Mouse (Mus musculus) lung, adult 2 months (tissue): ENCODE results near the gene Tex26. TPM values are rescaled to one million over a fixed set of nuclear protein-coding genes. Genes with fewer than 3 reads are reported as not detected.
A peak's percentile ranks its signal among the peaks of the same experiment; 100 is the strongest.

ENCODE experiments used
- DNase-seq: peaks from one replicate; pipeline ENCODE4 v3.0.0; 2022
- H3K4me1 ChIP-seq: fragments of 200-500 bp; 2 replicates; pipeline ENCODE4 v1.6.1; 2011; ENCODE audit warnings: low read length; ENCODE audit not compliant: control insufficient read depth, insufficient read depth
- H3K4me3 ChIP-seq: fragments of 200-500 bp; replicated peaks from 2 replicates; pipeline ENCODE3; 2011; ENCODE audit warnings: low read depth, mild to moderate bottlenecking, control low read depth, low read length; ENCODE audit errors: extremely low read depth
- CTCF ChIP-seq: fragments of 200-500 bp; IDR thresholded peaks from 2 replicates; pipeline ENCODE4 v1.5.1; 2011; ENCODE audit warnings: mild to moderate bottlenecking, low read length, control low read depth; ENCODE audit not compliant: insufficient read depth
- POLR2A ChIP-seq: fragments of 200-500 bp; IDR thresholded peaks from 2 replicates; pipeline ENCODE4 v1.6.1; 2011; ENCODE audit warnings: low read depth, mild to moderate bottlenecking, control low read depth, low read length, borderline replicate concordance; ENCODE audit errors: extremely low read depth
- WGBS: fragments of 180-500 bp; shearing (Covaris S2); methylation state at CpG from one replicate; pipeline ENCODE4 v1.1.7; 2018; 5-methylcytosine and 5-hydroxymethylcytosine counted together
- polyA plus RNA-seq: library from polyadenylated mRNA; depleted of rRNA; stranded (reverse); fragments of >200 nt; gene quantifications from 2 replicates; pipeline ENCODE4 v1.2.3, GENCODE M21; 2012

Gene Tex26
- polyA plus RNA-seq, 1 experiment, result 1.5 TPM

DNA sequence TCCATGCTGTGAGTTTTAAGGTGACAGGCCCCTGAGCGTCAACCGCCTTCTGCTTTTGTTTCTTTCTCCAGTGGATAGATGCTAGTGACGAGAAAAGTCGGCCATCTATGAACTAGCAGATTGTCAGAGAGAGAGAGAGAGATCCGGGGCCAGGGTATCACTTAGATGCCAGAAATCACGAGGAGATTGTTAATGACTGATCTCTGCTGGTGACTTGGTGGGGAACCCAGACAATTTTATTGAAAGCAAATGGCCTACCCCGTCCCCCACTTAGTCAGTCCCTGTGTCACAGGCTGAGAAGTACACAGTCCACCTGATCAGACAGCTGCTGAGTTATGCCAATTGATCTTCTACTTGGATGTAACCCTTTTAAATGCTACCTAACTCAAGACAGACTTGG, 9.9 kb downstream of the Tex26 start:
- WGBS, result 83% methylated on average over 7 of the region's 7 CpGs
- no peak for TF ChIP-seq POLR2A
- TF ChIP-seq CTCF, result no peak
- DNase-seq, result no peak
- H3K4me1 ChIP-seq, result no peaks in the 10 kb centered on the region
- no peak overlapping the region for H3K4me3 ChIP-seq

DNA sequence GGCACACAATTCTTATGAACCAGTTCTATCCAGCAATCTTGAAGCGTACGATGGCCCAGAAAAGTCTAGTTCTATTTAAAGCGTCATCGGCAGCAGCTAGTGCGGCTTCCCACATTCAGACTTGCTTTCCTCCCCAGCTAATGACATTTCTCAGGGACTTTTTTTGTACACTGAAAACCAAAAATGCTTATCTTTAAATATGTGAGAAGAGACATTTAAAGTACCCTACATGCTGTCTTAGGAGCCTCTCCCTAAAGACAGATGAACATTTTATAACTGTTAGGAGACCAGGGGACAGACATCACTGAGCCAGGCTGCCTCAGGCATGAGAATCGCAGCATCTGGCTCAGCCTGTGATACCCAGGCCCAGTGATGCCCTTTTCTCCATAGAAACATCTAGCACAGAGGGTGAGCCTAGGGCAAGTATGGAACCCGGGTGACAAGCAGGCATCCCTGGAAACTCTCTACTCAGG, 11.8 kb downstream of the Tex26 start:
- no peaks in the 10 kb centered on the region for H3K4me1 ChIP-seq
- TF ChIP-seq POLR2A, result no peak
- WGBS, result 64% methylated on average over 7 of the region's 7 CpGs

DNA sequence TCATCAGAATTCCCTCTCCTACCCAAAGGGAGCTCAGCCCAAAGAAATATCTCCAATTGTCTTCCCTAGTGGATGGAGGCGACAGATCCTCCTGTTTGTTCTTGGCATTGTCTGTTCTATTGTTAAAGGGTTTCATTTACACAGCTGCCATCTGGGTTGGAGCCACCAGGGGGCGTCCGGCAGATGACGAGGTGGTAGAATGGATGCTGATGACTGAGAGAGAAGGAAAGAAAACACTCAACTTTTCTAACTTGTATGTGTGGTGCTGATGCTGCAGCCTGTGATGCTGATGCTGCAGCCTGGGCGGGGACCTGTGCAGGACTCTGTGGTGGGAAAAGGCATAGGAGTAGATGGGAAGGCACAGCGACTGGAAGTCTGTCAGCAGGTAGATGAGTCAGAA, 14.8 kb downstream of the Tex26 start:
- WGBS, result 29% methylated on average over 6 of the region's 6 CpGs

More for the DNA sequence above, 11.8 kb downstream of the Tex26 start:
- no peak for DNase-seq
- H3K4me3 ChIP-seq, result no peak overlapping the region

DNA sequence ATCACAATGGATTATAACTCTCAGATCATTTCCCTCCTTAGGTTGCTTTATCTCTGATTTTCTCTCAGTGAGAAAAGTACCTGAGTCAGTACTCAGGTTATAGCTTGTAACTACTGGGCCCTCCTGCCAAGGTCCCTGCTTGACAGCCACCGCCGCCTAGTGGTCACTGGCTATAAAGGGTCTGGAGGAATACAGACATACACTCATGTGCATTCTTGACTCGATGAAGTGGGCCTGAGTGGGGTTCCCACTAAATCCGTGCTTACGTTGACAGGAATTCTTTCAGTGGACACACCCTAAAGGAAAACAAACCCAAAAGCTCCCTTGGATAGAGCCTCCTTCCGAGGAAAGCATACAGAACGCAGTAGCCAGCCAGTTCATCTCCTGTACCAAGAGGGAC, 17.1 kb downstream of the Tex26 start:
- WGBS, result 61% methylated on average over 7 of the region's 7 CpGs
- no peak for TF ChIP-seq CTCF
- no peak for TF ChIP-seq POLR2A
- DNase-seq, result no peak
- no peaks in the 10 kb centered on the region for H3K4me1 ChIP-seq
- H3K4me3 ChIP-seq, result no peak overlapping the region

More for the DNA sequence above, 14.8 kb downstream of the Tex26 start:
- peak; percentile 74 for DNase-seq
- H3K4me1 ChIP-seq, result no peaks in the 10 kb centered on the region
- TF ChIP-seq POLR2A (no peak), CTCF (peak; percentile 84)
- H3K4me3 ChIP-seq, result no peak overlapping the region

DNA sequence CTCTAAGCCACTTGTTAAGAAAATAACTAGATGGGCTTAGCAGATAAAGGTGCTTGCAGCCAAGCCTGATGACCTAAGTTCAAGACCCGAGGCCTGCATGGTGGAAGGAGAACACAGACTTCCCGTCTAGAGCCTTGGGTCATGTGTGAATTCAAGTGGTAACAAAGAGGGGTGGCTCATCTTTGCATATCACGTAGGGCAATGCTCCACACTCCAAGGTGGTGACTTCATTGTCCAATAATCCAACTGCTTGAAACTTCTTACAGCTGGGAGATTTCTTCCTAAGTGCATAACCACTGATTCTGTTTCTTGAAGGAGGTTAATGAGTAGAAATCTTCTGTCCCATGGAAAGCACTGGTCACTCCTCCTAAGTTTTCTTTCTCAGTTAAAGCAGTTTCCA, 22.6 kb downstream of the Tex26 start:
- 68% methylated on average over 3 of the region's 3 CpGs for WGBS
- no peak for DNase-seq
- no peak overlapping the region for H3K4me3 ChIP-seq
- TF ChIP-seq CTCF (no peak), POLR2A (no peak)
- H3K4me1 ChIP-seq, result no peaks in the 10 kb centered on the region

DNA sequence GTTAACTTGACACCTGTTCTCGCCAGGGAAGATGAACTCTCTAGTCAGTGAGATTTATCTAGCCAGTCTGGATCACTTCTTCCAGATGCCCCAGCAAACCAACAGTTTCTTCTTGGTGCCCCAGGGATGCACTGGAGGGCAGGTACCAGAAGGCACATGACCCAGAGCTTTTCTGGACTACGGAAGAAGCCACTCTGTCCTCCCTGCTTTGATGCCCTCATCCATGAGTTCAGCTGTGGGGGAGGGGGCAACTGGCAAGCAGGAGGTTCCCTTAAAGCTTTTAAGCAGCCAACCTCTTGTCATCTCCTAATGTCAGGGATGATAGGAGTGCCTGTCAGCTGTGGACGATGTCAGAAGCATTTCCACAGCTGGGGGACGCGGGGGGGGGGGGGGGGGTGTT, 25.8 kb downstream of the Tex26 start:
- no peak for DNase-seq
- no peak for TF ChIP-seq CTCF
- Histone ChIP-seq H3K4me3 (no peak overlapping the region), H3K4me1 (no peaks in the 10 kb centered on the region)
- WGBS, result 46% methylated on average over 5 of the region's 5 CpGs

DNA sequence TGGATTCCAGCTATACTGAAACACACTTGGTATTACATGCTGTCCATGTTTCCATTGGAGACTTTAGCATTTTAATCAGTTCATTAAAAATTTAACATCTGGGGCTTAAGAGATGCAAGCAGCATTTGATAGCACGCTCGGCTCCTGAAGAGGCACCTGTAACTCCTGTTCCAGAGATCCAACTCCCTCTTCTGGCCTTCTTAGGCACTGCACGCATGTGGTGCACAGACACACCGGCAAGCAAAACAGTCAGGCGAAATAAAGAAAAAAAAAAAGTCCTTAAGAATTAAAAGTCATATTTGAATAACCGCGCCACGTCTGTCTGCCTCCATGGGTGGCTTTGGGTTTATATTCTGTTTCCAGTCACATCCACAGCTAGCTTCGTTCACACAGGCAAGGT, 34.7 kb downstream of the Tex26 start:
- no peak for DNase-seq
- no peak for TF ChIP-seq POLR2A
- no peak for TF ChIP-seq CTCF
- H3K4me1 ChIP-seq, result no peaks in the 10 kb centered on the region
- H3K4me3 ChIP-seq, result no peak overlapping the region
- WGBS, result 97% methylated on average over 9 of the region's 9 CpGs

DNA sequence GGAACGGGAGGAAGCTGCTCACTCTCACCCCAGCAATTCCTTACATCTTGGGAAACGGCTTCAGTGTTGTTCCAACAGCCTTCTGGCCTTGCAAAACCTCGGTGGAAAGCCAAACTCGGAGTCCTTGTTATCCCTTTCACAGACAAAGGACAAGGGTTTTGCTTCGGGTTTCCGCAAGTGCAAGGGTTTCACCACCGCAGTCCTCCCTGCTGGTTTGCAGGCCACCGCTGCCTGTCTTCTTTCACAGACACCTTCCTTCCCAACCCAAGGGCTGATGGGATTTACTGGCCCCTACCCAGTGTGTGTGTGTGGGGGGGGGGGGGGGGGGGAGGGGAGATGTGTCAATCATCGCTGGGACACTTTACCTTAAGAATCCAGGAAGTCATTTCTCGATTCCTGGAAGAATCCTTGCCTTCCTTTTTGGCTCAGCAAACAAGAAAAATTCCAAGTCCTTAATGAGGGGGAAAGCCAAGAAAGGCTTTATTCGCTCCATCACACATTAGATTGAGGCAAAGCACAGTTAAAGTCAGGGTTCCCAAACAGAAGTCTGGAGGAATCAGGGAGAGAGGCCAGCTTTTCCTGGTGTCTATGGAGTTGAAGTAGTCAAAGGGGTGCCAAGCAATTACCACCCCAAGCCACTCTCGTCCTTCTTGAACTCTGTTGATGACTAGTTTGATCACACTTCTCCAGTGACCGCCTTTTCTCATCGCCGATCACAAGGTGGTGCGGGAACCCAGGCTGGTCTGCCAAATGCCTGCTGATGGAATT, 35.4 kb downstream of the Tex26 start:
- TF ChIP-seq POLR2A (no peak), CTCF (no peak)
- H3K4me1 ChIP-seq, result no peaks in the 10 kb centered on the region
- DNase-seq, result no peak
- 80% methylated on average over 16 of the region's 16 CpGs for WGBS
- H3K4me3 ChIP-seq, result no peak overlapping the region

DNA sequence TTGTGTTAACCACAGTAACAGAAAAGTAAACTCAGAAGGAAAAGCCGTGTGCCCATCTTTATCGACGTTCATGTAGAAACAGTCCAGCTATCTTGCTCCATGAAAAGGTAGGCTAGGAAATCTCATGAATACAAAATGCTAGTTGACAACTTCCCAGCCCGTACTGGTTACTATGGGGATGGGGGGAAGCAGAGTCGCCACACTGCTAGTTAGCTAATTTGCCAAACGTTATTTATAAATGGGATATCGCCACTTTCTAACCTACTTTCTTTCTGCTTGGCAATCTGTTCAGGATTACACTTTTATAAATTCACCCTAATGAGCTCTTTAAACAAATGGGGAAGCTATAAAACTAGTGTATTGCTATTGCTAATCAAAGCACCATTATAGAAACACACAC, 42.5 kb downstream of the Tex26 start:
- no peak for TF ChIP-seq CTCF
- TF ChIP-seq POLR2A, result no peak
- H3K4me3 ChIP-seq, result no peak overlapping the region
- 88% methylated on average over 7 of the region's 7 CpGs for WGBS
- H3K4me1 ChIP-seq, result no peaks in the 10 kb centered on the region
- no peak for DNase-seq

DNA sequence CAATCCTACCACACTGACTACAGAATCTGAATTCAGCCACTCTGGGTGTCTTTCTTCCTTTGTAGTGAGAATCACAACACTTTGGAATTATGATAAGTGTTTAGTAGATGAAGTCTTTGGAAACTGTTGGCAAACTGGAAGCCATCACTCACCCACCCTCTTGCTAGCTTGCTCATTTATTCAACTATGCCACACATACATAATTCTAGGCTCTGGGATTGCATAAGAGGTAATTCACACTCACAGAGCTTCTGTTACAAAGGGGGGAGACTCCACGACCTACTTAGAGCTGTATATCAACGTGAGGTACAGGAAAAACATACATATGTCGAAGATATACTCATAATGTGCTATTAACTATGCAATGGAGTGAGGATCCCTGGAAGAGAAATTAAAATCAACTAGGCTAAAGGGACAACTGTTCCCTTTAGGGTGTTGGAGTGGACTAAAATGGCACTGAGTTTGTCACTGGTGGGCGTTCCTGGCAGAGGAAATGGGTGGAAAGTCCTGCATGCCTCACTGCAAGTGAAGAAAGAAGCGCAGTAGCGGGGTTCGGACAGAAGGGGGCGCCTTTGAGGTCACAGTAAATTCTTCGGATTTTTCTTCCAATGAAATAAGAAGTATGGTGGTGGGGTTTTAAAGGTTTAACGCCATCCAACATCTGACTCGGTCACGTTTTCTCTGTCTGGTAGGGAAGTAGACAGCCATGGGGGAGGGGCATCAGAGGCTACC, 44.0 kb downstream of the Tex26 start:
- 63% methylated on average over 12 of the region's 12 CpGs for WGBS
- peak; percentile 43 for TF ChIP-seq CTCF
- TF ChIP-seq POLR2A, result no peak
- Histone ChIP-seq H3K4me1 (no peaks in the 10 kb centered on the region), H3K4me3 (no peak overlapping the region)
- peak; percentile 17 for DNase-seq
